Mouse (Mus musculus): Measurements from ENCODE around the gene Letm1.

GRCm38 (mm10) chr5:33777195-33777594 lies 5.4 kb downstream of the Letm1 start:
- TF ChIP-seq CTCF (IDR thresholded peaks at IDR 0.05; ENCODE audit: extremely low read depth, insufficient read depth, insufficient read length, insufficient replicate concordance) (no peak), POLR2A (IDR thresholded peaks at IDR 0.05; ENCODE audit: low read depth, low read length) (no peak)

All from spleen, adult 2 months (tissue).